Mouse (Mus musculus) myocyte (in vitro differentiated cells): ENCODE results near the gene Pklr.

Experiments used
- MAX ChIP-seq: IDR thresholded peaks from one replicate; pipeline ENCODE4 v1.6.1; 2011; ENCODE audit warnings: low read depth, mild to moderate bottlenecking, control low read depth
- POLR2A ChIP-seq: IDR thresholded peaks from one replicate; pipeline ENCODE4 v1.6.1; 2011; ENCODE audit warnings: low read depth, mild to moderate bottlenecking, control low read depth, moderate library complexity; ENCODE audit not compliant: insufficient read length

DNA sequence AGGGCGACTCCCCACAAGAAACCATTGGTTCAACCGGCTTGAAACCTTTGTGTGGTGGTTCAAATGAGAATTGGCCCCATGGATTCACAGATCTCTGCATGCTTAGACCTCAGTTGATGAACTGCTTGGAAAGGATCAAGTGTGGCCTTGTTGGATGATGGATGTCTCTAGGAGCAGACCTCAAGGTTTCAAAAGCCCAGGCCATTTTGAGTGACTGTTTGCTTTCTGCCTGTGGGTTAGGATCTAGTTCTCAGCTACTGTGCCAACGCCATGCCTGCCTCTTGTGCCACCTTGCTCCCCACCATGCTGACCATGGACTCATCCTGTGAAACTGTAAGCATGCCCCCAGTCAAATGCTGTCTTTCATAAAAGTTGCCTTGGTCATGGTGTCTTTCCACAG is 10.0 kb upstream of the Pklr start:
- TF ChIP-seq POLR2A (no peak), MAX (no peak)
